Mouse (Mus musculus): Measurements from ENCODE around the gene Nos2.
"Not testable (repeated sequence)": the region's sequence is repeated elsewhere in the genome, so short reads cannot be mapped to it uniquely, and the experiment has no call there.

Gene Nos2

DNA sequence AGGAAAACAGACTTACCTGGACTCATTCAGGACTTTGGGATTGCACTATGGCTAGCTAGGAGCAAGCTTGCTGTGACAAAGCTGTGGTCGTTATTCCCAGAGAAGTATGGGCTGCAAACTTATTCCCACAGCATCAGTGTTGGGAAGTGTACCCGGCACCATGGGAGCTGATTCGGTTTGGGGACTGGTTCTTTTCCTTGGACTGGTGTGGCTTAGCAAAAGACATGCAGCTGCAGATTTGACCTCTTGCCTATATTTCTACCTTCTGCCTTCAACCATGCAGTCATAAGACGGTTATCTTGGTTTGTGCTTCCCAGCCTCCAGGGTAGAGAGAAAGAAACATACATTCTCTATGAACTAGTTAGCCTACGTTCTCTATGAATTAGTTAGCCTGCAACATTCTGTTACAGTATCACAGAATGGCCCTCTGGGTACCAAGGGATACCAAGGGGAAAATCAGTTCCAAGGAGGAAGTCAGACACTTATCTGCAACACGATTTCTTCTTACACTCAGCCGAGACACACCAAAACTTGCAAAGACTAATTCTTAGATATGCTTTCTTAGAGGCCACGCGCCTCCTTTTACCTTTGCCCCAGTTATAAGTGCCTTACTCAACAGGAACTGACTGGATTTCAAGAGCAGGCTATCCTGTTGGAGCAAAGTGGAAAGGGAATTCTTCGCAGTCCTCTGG, 65.9 kb downstream of the Nos2 start:
- CTCF ChIA-PET = interaction anchor here (0.5 to 0.6 kb wide), 2 partner anchors 10 to 43 kb away, joined by 3 to 5 read pairs; no protein-coding TSS in a partner anchor

DNA sequence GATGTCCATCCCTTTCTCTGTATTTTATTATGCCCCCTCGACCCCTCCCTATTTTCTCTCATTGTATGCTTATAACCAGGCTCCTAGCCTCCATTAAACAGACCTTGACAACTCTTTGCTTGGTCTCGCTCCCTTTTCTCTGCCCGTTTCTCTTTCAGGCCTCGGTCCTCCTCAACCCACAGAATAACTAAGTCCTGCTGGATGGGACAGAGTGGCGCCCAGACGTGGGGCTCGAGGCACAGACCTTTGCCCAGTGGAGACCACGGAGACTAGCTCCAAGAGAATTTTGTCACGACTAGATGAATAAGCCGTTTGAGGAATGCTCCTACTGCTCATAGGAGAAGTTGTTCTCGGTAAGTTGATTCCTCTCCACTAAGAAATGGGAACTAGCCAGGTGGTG, 68.6 kb downstream of the Nos2 start:
- CTCF ChIA-PET = not testable (repeated sequence)

DNA sequence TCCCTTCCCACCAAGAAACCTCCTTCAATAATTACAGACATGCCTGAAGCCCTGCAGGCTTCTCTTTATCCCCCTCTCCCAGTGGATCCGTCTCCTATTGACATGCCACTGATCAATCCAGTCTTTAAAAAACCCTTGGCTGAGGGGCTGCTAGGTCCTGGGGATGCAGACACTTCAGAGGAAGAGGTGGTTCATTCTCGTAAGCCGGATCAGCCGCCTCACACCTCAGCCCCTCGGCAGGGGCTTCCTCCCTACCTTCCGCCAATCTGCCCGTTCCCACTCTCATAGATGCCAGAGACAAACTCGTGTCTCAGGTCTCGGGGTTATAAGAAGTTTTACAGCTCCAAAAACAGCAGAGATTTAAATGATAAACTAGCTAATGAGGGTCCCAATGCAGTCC, 69.5 kb downstream of the Nos2 start:
- CTCF ChIA-PET = interaction anchor here (0.6 kb wide), 1 partner anchor 17 kb away, joined by 3 read pairs; no protein-coding TSS in a partner anchor

DNA sequence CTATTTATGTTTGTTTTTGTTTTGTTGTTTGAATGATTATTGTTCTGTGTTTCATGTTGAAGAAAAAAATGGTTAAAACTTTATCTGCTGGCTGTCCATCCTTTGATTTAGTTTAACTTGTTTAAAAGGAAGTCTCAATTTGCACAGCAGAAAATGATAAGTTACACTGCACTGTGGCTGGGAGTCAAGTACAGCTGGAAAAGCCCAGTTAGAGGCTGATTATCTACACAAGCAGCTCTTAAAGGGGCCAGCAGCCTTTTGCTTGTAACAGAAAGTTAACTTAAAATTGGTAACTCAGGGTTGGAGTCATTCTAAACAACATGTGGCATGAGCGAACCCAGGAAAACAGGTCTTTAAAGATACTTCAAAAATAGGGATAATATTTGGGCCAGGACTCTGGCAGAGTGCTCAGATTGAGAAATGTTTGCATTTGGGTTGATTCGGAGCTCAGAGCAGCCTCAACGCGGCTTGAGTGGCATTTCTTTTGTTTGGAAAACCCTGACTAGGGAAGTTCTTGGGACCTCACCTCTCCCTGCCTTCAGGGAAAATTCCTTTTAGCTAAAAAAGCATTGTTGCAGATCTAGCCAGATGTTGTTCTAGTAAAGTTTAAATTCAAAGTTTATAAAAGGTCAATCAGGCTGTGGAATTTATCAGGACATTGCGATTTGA, 70.4 kb downstream of the Nos2 start:
- CTCF ChIA-PET = not testable (repeated sequence)

GRCm38 (mm10) chr11:78999118-78999517, 78.5 kb downstream of the Nos2 start:
- CTCF ChIA-PET = interaction anchor here (0.6 kb wide), 2 partner anchors 18 to 20 kb away, joined by 3 to 8 read pairs; no protein-coding TSS in a partner anchor

DNA sequence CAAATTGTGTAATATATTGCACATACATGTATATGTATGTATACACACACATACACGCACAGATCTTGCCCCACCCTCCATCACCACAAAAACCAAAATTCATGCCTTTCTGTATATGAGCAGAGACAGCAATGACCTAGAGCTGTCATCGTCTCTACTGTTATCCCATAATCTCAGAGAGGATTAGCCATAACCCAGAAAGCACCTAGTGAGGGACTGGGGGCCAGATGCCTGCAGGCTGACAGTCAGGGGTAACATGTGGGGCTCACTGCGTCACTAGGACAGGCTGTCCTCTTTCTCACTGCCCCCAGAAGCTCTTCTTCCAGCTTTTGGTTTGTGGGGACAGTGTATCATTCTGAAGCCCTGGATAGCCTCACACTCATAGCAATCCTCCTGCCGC, 81.3 kb downstream of the Nos2 start:
- CTCF ChIA-PET = no interaction called here

DNA sequence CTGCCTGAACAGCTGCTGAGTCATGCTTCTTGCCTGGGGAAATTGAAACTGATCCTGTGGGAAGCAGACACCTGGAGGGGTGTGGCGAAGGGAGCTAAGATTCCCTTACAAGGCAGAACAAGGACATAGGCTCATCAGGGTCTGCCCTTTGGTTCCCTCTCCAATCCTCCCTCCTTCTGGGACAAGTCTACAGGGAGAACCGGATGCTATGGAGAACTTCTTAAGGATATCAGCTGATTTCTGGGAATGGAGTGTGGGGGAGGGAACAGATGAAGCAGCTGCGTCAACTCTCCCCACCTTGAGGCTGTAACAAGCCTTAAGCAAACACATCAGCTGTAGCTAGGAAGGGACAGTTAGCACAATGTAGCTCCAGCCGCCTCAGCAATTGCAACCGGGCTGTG, 82.0 kb downstream of the Nos2 start:
- CTCF ChIA-PET = interaction anchor here (0.5 kb wide), 1 partner anchor 442 kb away, joined by 7 read pairs; no protein-coding TSS in a partner anchor

DNA sequence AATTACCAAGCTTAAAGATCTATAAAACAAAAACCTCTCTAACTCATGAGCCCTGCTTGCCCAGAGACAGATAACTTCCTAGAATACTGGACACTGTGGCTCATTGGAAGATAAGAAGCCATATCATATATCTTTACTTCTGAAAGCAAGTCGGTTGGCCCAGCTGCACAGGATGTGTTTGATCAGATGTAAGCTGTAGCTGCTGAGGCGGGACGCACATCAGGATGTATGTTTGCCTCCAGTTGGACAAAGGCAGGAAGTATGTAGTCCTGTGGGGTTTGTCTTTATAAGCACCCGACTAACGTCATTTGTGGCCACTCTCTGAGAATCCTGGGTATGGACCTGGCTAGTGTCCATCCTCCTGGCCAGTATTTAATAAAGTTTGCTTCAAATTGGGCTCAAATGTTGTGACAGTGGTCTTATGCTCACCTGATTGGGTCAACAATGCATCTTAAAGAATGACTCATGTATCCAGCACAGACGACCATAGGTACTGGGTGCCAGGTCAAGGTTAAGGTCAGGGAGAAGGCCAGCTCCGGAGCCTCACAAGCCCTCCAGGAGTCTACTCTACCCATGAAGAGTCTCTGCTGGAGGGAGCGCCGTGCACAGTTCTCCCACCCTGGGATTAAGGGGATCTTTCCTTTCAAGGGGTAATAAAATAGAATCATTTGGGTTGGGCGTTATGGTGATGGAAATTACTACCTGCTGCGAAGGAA, 82.6 kb downstream of the Nos2 start:
- CTCF ChIA-PET = interaction anchor here (0.5 to 0.6 kb wide), 2 partner anchors 22 to 443 kb away, joined by 7 to 11 read pairs; no protein-coding TSS in a partner anchor

DNA sequence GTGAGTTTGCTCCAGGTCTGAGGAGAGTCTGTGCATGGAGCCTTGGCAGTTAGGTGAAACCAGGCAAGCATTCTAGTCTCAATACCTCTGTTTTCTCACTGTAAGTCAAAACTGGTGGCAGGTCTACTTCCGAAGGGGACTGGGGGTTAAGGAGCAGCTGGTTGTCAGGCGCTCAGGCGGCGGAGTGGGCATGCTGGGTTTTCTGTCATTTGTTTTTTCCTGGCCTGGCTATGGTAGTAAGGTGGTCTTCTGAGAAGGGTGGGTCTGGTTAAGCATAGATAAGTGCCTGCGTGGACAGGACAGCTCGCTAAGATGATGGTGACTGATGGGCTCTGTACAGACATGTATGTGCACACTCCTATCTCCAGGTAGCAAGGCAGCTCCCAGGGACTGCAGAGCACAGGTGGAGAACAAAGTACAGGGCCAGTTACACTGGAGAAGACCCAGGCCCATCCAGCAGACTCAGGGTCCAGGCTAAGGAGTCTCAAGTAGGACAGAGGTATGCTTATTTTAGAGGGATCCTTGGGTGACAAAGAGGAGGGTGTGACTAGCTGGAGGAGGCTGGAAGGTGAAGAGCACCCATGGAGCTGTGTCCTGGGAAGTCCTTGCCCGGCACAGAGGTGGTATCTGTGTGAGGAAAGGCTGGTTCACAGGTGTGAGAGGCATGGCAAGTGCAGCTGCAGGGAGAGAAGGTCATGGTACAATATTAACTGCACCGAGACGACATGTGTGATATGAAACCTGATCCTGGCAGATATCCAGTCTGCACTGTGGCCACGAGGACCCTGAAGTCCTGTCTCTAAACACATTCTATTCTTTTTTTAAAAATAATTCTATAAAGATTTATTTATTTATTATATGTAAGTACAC, 83.4 kb downstream of the Nos2 start:
- CTCF ChIA-PET = no interaction called here

DNA sequence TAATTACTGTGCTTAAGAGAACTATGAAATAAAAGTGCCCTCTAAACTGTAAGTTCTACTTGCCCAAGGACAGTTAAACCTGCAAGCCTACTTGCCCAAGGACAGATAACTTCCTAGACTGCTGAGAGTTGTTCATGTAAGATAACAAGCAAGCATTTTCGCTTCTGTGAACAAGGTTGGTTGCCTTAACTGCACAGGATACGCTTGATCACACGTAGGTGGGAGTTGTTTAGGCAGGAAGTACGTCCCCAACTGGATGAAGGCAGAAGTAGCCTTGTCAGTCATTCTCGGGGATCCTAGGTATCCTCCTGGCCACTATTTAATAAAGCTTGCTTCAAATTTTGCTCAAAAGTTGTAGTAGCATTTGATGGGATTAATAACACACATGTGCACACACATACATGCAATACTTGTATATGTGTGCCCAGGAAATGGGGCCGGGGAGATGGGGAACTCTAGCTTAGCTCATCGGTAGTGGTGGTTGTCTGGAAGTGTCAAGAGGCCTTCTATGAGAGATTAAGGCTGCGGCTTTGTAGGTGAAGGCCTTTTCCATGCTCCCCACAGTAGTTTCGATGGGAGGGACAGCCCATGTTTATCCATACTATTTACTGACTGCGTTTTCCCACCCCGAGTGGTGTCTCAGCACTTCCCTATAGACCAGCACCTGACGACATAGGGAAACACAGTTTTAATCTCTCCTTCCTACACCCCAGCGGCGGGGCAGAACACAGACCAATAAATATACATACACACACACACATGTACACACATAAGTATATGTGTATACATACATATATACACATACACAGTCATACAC, 85.2 kb downstream of the Nos2 start:
- CTCF ChIA-PET = no interaction called here

GRCm38 (mm10) chr11:79006417-79006816, 85.8 kb downstream of the Nos2 start:
- CTCF ChIA-PET = interaction anchor here (0.6 to 1.4 kb wide), 2 partner anchors 68 to 75 kb away, joined by 9 read pairs; no protein-coding TSS in a partner anchor

DNA sequence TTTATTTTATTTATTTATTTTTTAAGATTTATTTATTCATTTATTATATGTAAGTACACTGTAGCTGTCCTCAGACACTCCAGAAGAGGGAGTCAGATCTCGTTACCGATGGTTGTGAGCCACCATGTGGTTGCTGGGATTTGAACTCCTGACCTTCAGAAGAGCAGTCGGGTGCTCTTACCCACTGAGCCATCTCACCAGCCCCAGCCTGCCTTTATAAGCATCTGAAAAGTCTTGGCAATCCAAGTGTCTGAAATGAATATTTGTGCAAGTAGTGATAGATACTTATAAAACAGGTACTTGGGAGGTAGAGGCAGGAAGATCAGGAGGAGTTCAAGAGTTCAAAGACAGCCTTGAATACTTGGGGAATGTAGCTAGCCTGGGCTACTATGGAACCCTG, 86.8 kb downstream of the Nos2 start:
- CTCF ChIA-PET = interaction anchor here (1.4 kb wide), 1 partner anchor 67 kb away, joined by 9 read pairs; no protein-coding TSS in a partner anchor

GRCm38 (mm10) chr11:79008007-79008775, 87.6 kb downstream of the Nos2 start:
- CTCF ChIA-PET = no interaction called here

DNA sequence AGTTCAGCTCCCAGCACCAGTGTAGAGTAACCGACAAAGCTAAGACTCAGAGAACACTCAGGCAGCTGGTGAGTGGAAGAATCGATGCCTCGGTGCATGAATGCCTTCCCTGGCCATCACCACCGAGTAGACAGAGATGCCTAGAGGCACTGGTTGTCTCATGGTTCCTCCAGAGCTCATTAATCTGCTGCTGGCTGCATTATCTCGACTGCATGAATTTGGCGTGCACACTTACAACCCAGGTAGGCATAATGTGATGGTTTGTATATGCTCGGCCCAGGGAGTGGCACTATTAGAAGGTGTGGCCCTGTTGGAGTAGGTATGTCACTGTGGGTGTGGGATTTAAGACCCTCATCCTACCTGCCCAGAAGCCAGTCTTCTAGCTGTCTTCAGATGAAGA, 88.3 kb downstream of the Nos2 start:
- CTCF ChIA-PET = no interaction called here
